Mouse (Mus musculus): Measurements from ENCODE around the gene Gm10912. TPM values are rescaled to one million over a fixed set of nuclear protein-coding genes. Genes with fewer than 3 reads are reported as not detected.
"Not testable (repeated sequence)": the region's sequence is repeated elsewhere in the genome, so short reads cannot be mapped to it uniquely, and the experiment has no call there.

Gm10912 gene
- total and polyA plus RNA-seq, 3 experiments: 0.27 TPM; not detected in 2

- Histone ChIP-seq H3K36me3 (replicated peaks) (no peaks in the 10 kb centered on the region), H3K9me3 (replicated peaks) (no peaks in the 10 kb centered on the region), H3K4me1 (ENCODE audit: insufficient read depth, low read depth, low read length) (peaks cover 24% of the 10 kb centered on the region), H3K4me3 (ENCODE audit: low read depth, low read length) (no peak overlapping the region), H3K27me3 (ENCODE audit: insufficient read depth, low read length) (no peaks in the 10 kb centered on the region)
- no peak for TF ChIP-seq TAL1 (conservative IDR thresholded peaks at IDR 0.05; ENCODE audit: low read depth, low read length)
- no peak for TF ChIP-seq GATA2 (IDR thresholded peaks at IDR 0.05; ENCODE audit: borderline replicate concordance, low read depth, low read length)
- no peak for TF ChIP-seq GATA1 (IDR thresholded peaks at IDR 0.05; ENCODE audit: borderline replicate concordance, low read length)
- ATAC-seq (ENCODE audit: extremely low read depth, insufficient number of reproducible peaks, low FRiP score, poor library complexity, severe bottlenecking) (no peak), DNase-seq (ENCODE audit: low spot score) (no peak)
Measured at GRCm38 (mm10) chr2:104082474-104082873, 16.8 kb downstream of the Gm10912 start.

- DNase-seq (ENCODE audit: low spot score); ATAC-seq (ENCODE audit: extremely low read depth, insufficient number of reproducible peaks, low FRiP score, poor library complexity, severe bottlenecking); H3K4me3 ChIP-seq (ENCODE audit: low read depth, low read length); H3K36me3 ChIP-seq (replicated peaks); H3K27me3 ChIP-seq (ENCODE audit: insufficient read depth, low read length); H3K9me3 ChIP-seq (replicated peaks): not testable (repeated sequence)
- H3K4me1 ChIP-seq (ENCODE audit: insufficient read depth, low read depth, low read length): peaks cover 12% of the 10 kb centered on the region
Measured at GRCm38 (mm10) chr2:104084027-104084426, 18.4 kb downstream of the Gm10912 start.

GRCm38 (mm10) chr2:104087562-104087961, 21.9 kb downstream of the Gm10912 start:
- not testable (repeated sequence) for DNase-seq (ENCODE audit: low spot score); H3K9me3 ChIP-seq (replicated peaks); H3K27me3 ChIP-seq (ENCODE audit: insufficient read depth, low read length); ATAC-seq (ENCODE audit: extremely low read depth, insufficient number of reproducible peaks, low FRiP score, poor library complexity, severe bottlenecking); H3K4me3 ChIP-seq (ENCODE audit: low read depth, low read length); H3K4me1 ChIP-seq (ENCODE audit: insufficient read depth, low read depth, low read length); H3K36me3 ChIP-seq (replicated peaks)

DNA sequence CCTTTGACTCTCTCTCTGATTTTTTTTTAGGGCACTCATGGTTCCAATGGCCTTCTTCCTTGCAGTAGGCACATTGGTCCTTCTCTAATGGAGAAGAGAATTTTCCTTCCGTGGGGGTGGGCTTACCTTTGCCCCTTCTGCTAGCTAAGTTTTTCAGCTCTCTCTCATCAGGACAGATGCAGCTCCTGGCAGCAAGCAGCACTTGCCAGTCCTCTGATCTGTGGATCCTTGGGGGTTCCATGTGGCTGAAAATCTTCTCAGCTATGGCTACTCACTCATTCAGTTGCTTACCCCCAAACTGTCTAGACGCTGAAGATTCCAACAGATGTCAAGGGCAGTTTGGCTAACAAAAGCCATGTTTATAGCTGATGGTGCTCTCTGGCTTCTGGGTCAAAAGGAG, 27.7 kb downstream of the Gm10912 start:
- no peaks in the 10 kb centered on the region for H3K36me3 ChIP-seq (replicated peaks)
- H3K4me1 ChIP-seq (ENCODE audit: insufficient read depth, low read depth, low read length): peaks cover 22% of the 10 kb centered on the region
- no peak for ATAC-seq (ENCODE audit: extremely low read depth, insufficient number of reproducible peaks, low FRiP score, poor library complexity, severe bottlenecking)
- peaks cover 4% of the 10 kb centered on the region for H3K9me3 ChIP-seq (replicated peaks)
- no peaks in the 10 kb centered on the region for H3K27me3 ChIP-seq (ENCODE audit: insufficient read depth, low read length)
- H3K4me3 ChIP-seq (ENCODE audit: low read depth, low read length): no peak overlapping the region
- TF ChIP-seq POLR2AphosphoS5 (IDR thresholded peaks at IDR 0.05; ENCODE audit: insufficient replicate concordance, low read depth, low read length) (no peak), TAL1 (conservative IDR thresholded peaks at IDR 0.05; ENCODE audit: low read depth, low read length) (no peak), CTCF (IDR thresholded peaks at IDR 0.05; ENCODE audit: low read depth, low read length) (no peak), GATA2 (IDR thresholded peaks at IDR 0.05; ENCODE audit: borderline replicate concordance, low read depth, low read length) (no peak), GATA1 (IDR thresholded peaks at IDR 0.05; ENCODE audit: borderline replicate concordance, low read length) (no peak)
- DNase-seq (ENCODE audit: low spot score): no peak

- H3K27me3 ChIP-seq (ENCODE audit: insufficient read depth, low read length): no peaks in the 10 kb centered on the region
- peak within 1 kb of the TSS; percentile 67 for H3K4me3 ChIP-seq (ENCODE audit: low read depth, low read length)
- TF ChIP-seq TAL1 (conservative IDR thresholded peaks at IDR 0.05; ENCODE audit: low read depth, low read length): no peak
- no peak for TF ChIP-seq CTCF (IDR thresholded peaks at IDR 0.05; ENCODE audit: low read depth, low read length)
- TF ChIP-seq GATA2 (IDR thresholded peaks at IDR 0.05; ENCODE audit: borderline replicate concordance, low read depth, low read length): no peak
- no peak for TF ChIP-seq POLR2AphosphoS5 (IDR thresholded peaks at IDR 0.05; ENCODE audit: insufficient replicate concordance, low read depth, low read length)
- TF ChIP-seq GATA1 (IDR thresholded peaks at IDR 0.05; ENCODE audit: borderline replicate concordance, low read length): no peak
- DNase-seq (ENCODE audit: low spot score) (peak; percentile 25), ATAC-seq (ENCODE audit: extremely low read depth, insufficient number of reproducible peaks, low FRiP score, poor library complexity, severe bottlenecking) (no peak)
- no peaks in the 10 kb centered on the region for H3K36me3 ChIP-seq (replicated peaks)
- peaks cover 38% of the 10 kb centered on the region for H3K4me1 ChIP-seq (ENCODE audit: insufficient read depth, low read depth, low read length)
- peaks cover 4% of the 10 kb centered on the region for H3K9me3 ChIP-seq (replicated peaks)
Measured at GRCm38 (mm10) chr2:104095741-104096213, 30.2 kb downstream of the Gm10912 start, which contains the start of gene Cd59a. Cd59a (plus strand) TSS chr2:104095801.

GRCm38 (mm10) chr2:104096256-104096655, 30.6 kb downstream of the Gm10912 start:
- Histone ChIP-seq H3K4me3 (ENCODE audit: low read depth, low read length) (peak overlapping the region; percentile 67; the same call in 1 of the 2 replicates), H3K27me3 (ENCODE audit: insufficient read depth, low read length) (no peaks in the 10 kb centered on the region), H3K36me3 (replicated peaks) (no peaks in the 10 kb centered on the region), H3K9me3 (replicated peaks) (peaks cover 4% of the 10 kb centered on the region), H3K4me1 (ENCODE audit: insufficient read depth, low read depth, low read length) (peaks cover 38% of the 10 kb centered on the region)
- no peak for TF ChIP-seq POLR2AphosphoS5 (IDR thresholded peaks at IDR 0.05; ENCODE audit: insufficient replicate concordance, low read depth, low read length)
- no peak for TF ChIP-seq TAL1 (conservative IDR thresholded peaks at IDR 0.05; ENCODE audit: low read depth, low read length)
- no peak for TF ChIP-seq CTCF (IDR thresholded peaks at IDR 0.05; ENCODE audit: low read depth, low read length)
- no peak for TF ChIP-seq GATA2 (IDR thresholded peaks at IDR 0.05; ENCODE audit: borderline replicate concordance, low read depth, low read length)
- TF ChIP-seq GATA1 (IDR thresholded peaks at IDR 0.05; ENCODE audit: borderline replicate concordance, low read length): no peak
- DNase-seq (ENCODE audit: low spot score): no peak
- ATAC-seq (ENCODE audit: extremely low read depth, insufficient number of reproducible peaks, low FRiP score, poor library complexity, severe bottlenecking): no peak

- not testable (repeated sequence) for H3K36me3 ChIP-seq (replicated peaks); H3K9me3 ChIP-seq (replicated peaks); DNase-seq (ENCODE audit: low spot score); H3K4me3 ChIP-seq (ENCODE audit: low read depth, low read length); H3K27me3 ChIP-seq (ENCODE audit: insufficient read depth, low read length); ATAC-seq (ENCODE audit: extremely low read depth, insufficient number of reproducible peaks, low FRiP score, poor library complexity, severe bottlenecking)
- peaks cover 38% of the 10 kb centered on the region for H3K4me1 ChIP-seq (ENCODE audit: insufficient read depth, low read depth, low read length)
Measured at GRCm38 (mm10) chr2:104096796-104097195, 31.2 kb downstream of the Gm10912 start.

DNA sequence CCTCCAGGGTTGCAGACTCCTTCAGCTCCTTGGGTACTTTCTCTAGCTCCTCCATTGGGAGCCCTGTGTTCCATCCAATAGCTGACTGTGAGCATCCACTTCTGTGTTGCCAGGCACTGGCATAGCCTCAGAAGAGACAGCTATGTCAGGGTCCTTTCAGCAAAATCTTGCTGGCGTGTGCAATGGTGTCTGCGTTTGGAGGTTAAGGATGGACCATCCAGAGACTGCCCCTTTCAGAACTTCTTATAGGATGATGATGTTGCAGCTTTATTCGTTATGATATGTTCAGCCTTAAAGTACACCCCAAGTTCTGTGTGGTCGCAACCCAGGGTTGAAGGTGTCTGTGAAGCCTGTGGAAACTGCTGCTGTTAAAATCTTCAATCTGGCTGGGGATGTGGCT, 31.8 kb downstream of the Gm10912 start:
- H3K4me1 ChIP-seq (ENCODE audit: insufficient read depth, low read depth, low read length): peaks cover 41% of the 10 kb centered on the region
- H3K9me3 ChIP-seq (replicated peaks); ATAC-seq (ENCODE audit: extremely low read depth, insufficient number of reproducible peaks, low FRiP score, poor library complexity, severe bottlenecking); DNase-seq (ENCODE audit: low spot score); H3K4me3 ChIP-seq (ENCODE audit: low read depth, low read length); H3K27me3 ChIP-seq (ENCODE audit: insufficient read depth, low read length); H3K36me3 ChIP-seq (replicated peaks): not testable (repeated sequence)
